Mouse (Mus musculus): ENCODE results near the gene Slc35e2. TPM values are rescaled to one million over a fixed set of nuclear protein-coding genes. Genes with fewer than 3 reads are reported as not detected.
"Not testable (repeated sequence)": the region's sequence is repeated elsewhere in the genome, so short reads cannot be mapped to it uniquely, and the experiment has no call there.

Gene Slc35e2
- polyA plus RNA-seq, 1 experiment from 2014 or later = 16.5 TPM

DNA sequence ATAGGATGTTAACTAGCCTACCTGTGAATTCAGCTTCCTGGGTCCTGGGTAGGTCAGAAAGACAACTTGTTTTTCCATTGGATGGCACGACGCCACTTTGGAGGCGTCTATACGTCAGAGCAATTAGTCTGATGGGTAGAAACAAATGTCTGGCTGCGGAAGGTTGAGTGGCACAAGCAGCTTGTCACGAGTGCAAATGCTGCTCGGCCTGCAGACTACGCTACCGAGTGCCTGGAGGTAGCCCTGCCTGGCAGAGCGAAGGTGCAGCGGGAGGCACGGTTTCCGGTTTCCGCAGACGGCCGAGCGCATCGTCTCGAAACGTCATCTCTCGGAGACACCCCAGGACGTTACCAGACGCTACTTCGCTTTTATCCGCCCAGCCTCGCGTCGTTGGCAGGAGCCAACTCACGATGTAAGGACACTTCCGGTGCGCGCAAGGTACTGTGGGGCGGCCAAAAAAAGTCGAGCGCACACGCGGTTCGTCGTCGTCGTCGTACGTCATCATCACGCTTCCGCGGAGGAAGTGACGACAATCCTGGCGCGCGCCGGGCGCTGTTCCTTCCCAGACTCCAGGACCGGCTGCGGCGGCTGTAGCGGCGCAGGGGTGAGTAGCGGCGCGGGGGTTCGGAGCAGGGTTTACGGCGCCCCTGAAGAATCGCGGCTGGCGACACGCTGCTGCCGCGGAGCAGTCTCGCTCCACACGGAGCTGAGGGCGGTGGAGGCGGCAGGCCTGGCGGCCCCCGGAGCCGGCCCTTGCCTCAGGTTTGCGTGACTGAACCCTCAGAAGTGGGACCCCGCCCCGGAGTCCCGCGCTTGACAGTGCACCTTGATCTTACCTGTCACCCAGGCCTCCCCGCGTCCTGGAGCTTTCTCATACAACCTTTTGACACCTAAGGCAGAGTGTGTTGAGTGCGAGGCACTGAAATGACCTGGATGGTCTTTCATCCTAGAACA lies 23.4 kb downstream of the Slc35e2 start, which contains the start of gene Cdk11b:
Gene Cdk11b (plus strand): TSS at position 517 of the 954 bp plus-strand sequence.
- WGBS = under 1% methylated on average over 84 of the region's 84 CpGs
- ATAC-seq (replicated peaks; ENCODE audit: low FRiP score) = peak; percentile 99
- H3K4me1 ChIP-seq (replicated peaks; ENCODE audit: control insufficient read depth, insufficient read depth, low read length) = no peaks in the 10 kb centered on the region

GRCm38 (mm10) chr4:155630267-155630666 lies 29.1 kb downstream of the Slc35e2 start:
- WGBS = 90% methylated on average over 6 of the region's 6 CpGs
- no peaks in the 10 kb centered on the region for H3K4me1 ChIP-seq (replicated peaks; ENCODE audit: control insufficient read depth, insufficient read depth, low read length)
- H3K4me2 ChIP-seq (ENCODE audit: low read depth, low read length, severe bottlenecking) = no peak overlapping the region
- ATAC-seq (replicated peaks; ENCODE audit: low FRiP score) (no peak), DNase-seq (ENCODE audit: low spot score) (no peak)
- H3K27me3 ChIP-seq (ENCODE audit: control insufficient read depth, insufficient read depth, low read length) = no peaks in the 10 kb centered on the region
- H3K36me3 ChIP-seq (ENCODE audit: control insufficient read depth, insufficient read depth, low read length) = peaks cover 11% of the 10 kb centered on the region; the same call in 1 of the 2 replicates
- no peak overlapping the region for H3K27ac ChIP-seq (ENCODE audit: low read depth, low read length)
- no peaks in the 10 kb centered on the region for H3K9me3 ChIP-seq (ENCODE audit: control insufficient read depth, low read length)
- H3K4me3 ChIP-seq (ENCODE audit: low read depth, low read length) = no peak overlapping the region
- no peak overlapping the region for H3K9ac ChIP-seq (ENCODE audit: low read length)

More for the DNA sequence above, 23.4 kb downstream of the Slc35e2 start, which contains the start of gene Cdk11b:
- Histone ChIP-seq H3K36me3 (ENCODE audit: control insufficient read depth, insufficient read depth, low read length) (no peaks in the 10 kb centered on the region; the same call in 1 of the 2 replicates), H3K27ac (ENCODE audit: low read depth, low read length) (peak within 1 kb of the TSS; percentile 55), H3K9me3 (ENCODE audit: control insufficient read depth, low read length) (no peaks in the 10 kb centered on the region), H3K9ac (ENCODE audit: low read length) (peak within 1 kb of the TSS; percentile 88), H3K4me2 (ENCODE audit: low read depth, low read length, severe bottlenecking) (peak within 1 kb of the TSS; percentile 72), H3K4me3 (ENCODE audit: low read depth, low read length) (peak within 1 kb of the TSS; percentile 96), H3K27me3 (ENCODE audit: control insufficient read depth, insufficient read depth, low read length) (no peaks in the 10 kb centered on the region)
- peak; percentile 97 for DNase-seq (ENCODE audit: low spot score)

GRCm38 (mm10) chr4:155635766-155636499 lies 34.7 kb downstream of the Slc35e2 start:
- H3K4me3 ChIP-seq (ENCODE audit: low read depth, low read length) = no peak overlapping the region
- H3K9me3 ChIP-seq (ENCODE audit: control insufficient read depth, low read length) = no peaks in the 10 kb centered on the region
- ATAC-seq (replicated peaks; ENCODE audit: low FRiP score) (no peak), DNase-seq (ENCODE audit: low spot score) (no peak)
- no peaks in the 10 kb centered on the region for H3K27me3 ChIP-seq (ENCODE audit: control insufficient read depth, insufficient read depth, low read length)
- peaks cover 14% of the 10 kb centered on the region; the same call in 1 of the 2 replicates for H3K36me3 ChIP-seq (ENCODE audit: control insufficient read depth, insufficient read depth, low read length)
- H3K4me2 ChIP-seq (ENCODE audit: low read depth, low read length, severe bottlenecking) = no peak overlapping the region
- no peak overlapping the region for H3K9ac ChIP-seq (ENCODE audit: low read length)
- H3K27ac ChIP-seq (ENCODE audit: low read depth, low read length) = no peak overlapping the region
- no peaks in the 10 kb centered on the region for H3K4me1 ChIP-seq (replicated peaks; ENCODE audit: control insufficient read depth, insufficient read depth, low read length)

DNA sequence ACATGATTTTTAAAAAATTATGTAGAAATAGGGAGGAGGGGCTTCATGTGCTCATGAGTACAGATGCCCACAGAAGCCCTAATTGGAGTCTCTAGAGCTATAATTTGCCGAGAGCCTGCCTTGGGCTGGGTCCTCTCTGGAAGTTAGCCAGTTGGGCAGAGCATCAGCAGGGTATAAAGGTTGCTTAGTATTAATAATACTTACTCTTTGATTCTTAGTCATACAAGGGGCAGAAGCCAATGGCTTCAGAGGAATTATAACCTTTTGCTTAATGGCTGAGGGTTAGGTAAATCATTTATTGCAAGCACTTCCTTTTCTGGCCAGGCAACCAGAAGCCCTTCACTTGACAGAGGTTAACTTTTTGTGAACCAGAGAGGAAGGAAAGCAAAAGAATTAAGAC lies 42.3 kb downstream of the Slc35e2 start:
- Histone ChIP-seq H3K4me1 (replicated peaks; ENCODE audit: control insufficient read depth, insufficient read depth, low read length) (no peaks in the 10 kb centered on the region), H3K9me3 (ENCODE audit: control insufficient read depth, low read length) (no peaks in the 10 kb centered on the region), H3K27ac (ENCODE audit: low read depth, low read length) (no peak overlapping the region), H3K4me2 (ENCODE audit: low read depth, low read length, severe bottlenecking) (no peak overlapping the region), H3K27me3 (ENCODE audit: control insufficient read depth, insufficient read depth, low read length) (no peaks in the 10 kb centered on the region), H3K9ac (ENCODE audit: low read length) (no peak overlapping the region), H3K36me3 (ENCODE audit: control insufficient read depth, insufficient read depth, low read length) (peaks cover 16% of the 10 kb centered on the region), H3K4me3 (ENCODE audit: low read depth, low read length) (no peak overlapping the region)
- WGBS = 96% methylated on average over 1 of the region's 1 CpGs
- DNase-seq (ENCODE audit: low spot score) = no peak
- ATAC-seq (replicated peaks; ENCODE audit: low FRiP score) = no peak

DNA sequence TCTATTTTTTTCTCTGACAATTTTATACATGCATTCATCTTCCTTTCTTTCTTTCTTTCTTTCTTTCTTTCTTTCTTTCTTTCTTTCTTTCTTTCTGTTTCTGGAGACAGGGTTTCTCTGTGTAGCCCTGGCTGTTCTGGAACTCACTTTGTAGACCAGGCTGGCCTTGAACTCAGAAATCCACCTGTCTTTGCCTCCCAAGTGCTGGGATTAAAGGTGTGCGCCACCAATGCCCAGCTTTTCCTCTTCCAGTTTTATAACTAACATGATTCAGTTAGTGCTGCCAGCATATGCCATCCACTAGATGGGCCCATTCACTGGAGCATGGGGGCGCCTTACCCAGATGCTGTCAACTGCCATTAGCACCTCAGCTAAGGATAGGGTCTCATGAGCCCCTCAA lies 44.1 kb downstream of the Slc35e2 start, which contains the start of gene Gm10563:
Gene Gm10563 (minus strand): TSS at position 101 of the 400 bp plus-strand sequence.
- H3K36me3 ChIP-seq (ENCODE audit: control insufficient read depth, insufficient read depth, low read length) = peaks cover 18% of the 10 kb centered on the region
- H3K9ac ChIP-seq (ENCODE audit: low read length); H3K27ac ChIP-seq (ENCODE audit: low read depth, low read length); DNase-seq (ENCODE audit: low spot score); ATAC-seq (replicated peaks; ENCODE audit: low FRiP score); H3K27me3 ChIP-seq (ENCODE audit: control insufficient read depth, insufficient read depth, low read length); H3K4me1 ChIP-seq (replicated peaks; ENCODE audit: control insufficient read depth, insufficient read depth, low read length); H3K4me3 ChIP-seq (ENCODE audit: low read depth, low read length); H3K9me3 ChIP-seq (ENCODE audit: control insufficient read depth, low read length); H3K4me2 ChIP-seq (ENCODE audit: low read depth, low read length, severe bottlenecking): not testable (repeated sequence)
- WGBS = 94% methylated on average over 2 of the region's 2 CpGs

- ATAC-seq (replicated peaks; ENCODE audit: low FRiP score) (no peak), DNase-seq (ENCODE audit: low spot score) (no peak)
- Histone ChIP-seq H3K4me3 (ENCODE audit: low read depth, low read length) (no peak overlapping the region), H3K4me1 (replicated peaks; ENCODE audit: control insufficient read depth, insufficient read depth, low read length) (no peaks in the 10 kb centered on the region), H3K4me2 (ENCODE audit: low read depth, low read length, severe bottlenecking) (no peak overlapping the region), H3K27ac (ENCODE audit: low read depth, low read length) (no peak overlapping the region), H3K36me3 (ENCODE audit: control insufficient read depth, insufficient read depth, low read length) (peaks cover 16% of the 10 kb centered on the region), H3K9me3 (ENCODE audit: control insufficient read depth, low read length) (no peaks in the 10 kb centered on the region), H3K27me3 (ENCODE audit: control insufficient read depth, insufficient read depth, low read length) (no peaks in the 10 kb centered on the region), H3K9ac (ENCODE audit: low read length) (no peak overlapping the region)
- 94% methylated on average over 5 of the region's 5 CpGs for WGBS
These were observed 44.5 kb downstream of the Slc35e2 start for GRCm38 (mm10) chr4:155645721-155646120.

DNA sequence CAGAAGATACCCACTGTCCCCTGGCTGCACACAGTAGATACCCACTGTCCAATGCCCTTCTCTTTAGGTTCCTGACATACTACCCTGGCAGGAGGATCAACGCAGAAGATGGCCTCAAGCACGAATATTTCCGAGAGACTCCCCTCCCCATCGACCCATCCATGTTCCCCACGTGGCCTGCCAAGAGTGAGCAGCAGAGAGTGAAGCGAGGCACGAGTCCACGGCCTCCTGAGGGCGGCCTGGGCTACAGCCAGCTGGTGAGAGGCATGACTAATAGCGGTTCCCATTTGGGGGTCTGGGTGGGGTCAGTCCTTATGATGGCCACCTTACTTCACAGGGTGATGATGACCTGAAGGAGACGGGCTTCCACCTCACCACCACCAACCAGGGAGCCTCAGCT lies 48.1 kb downstream of the Slc35e2 start:
- Histone ChIP-seq H3K4me2 (ENCODE audit: low read depth, low read length, severe bottlenecking) (no peak overlapping the region), H3K9ac (ENCODE audit: low read length) (no peak overlapping the region), H3K27me3 (ENCODE audit: control insufficient read depth, insufficient read depth, low read length) (peaks cover 32% of the 10 kb centered on the region), H3K27ac (ENCODE audit: low read depth, low read length) (no peak overlapping the region), H3K4me1 (replicated peaks; ENCODE audit: control insufficient read depth, insufficient read depth, low read length) (peaks cover 12% of the 10 kb centered on the region), H3K4me3 (ENCODE audit: low read depth, low read length) (no peak overlapping the region), H3K36me3 (ENCODE audit: control insufficient read depth, insufficient read depth, low read length) (peaks cover 7% of the 10 kb centered on the region), H3K9me3 (ENCODE audit: control insufficient read depth, low read length) (no peaks in the 10 kb centered on the region)
- ATAC-seq (replicated peaks; ENCODE audit: low FRiP score) (no peak), DNase-seq (ENCODE audit: low spot score) (no peak)
- WGBS = 92% methylated on average over 11 of the region's 11 CpGs

- Histone ChIP-seq H3K9ac (ENCODE audit: low read length) (no peak overlapping the region), H3K27me3 (ENCODE audit: control insufficient read depth, insufficient read depth, low read length) (peaks cover 50% of the 10 kb centered on the region), H3K4me1 (replicated peaks; ENCODE audit: control insufficient read depth, insufficient read depth, low read length) (peaks cover 18% of the 10 kb centered on the region), H3K9me3 (ENCODE audit: control insufficient read depth, low read length) (no peaks in the 10 kb centered on the region), H3K36me3 (ENCODE audit: control insufficient read depth, insufficient read depth, low read length) (peaks cover 7% of the 10 kb centered on the region), H3K27ac (ENCODE audit: low read depth, low read length) (no peak overlapping the region), H3K4me3 (ENCODE audit: low read depth, low read length) (no peak overlapping the region), H3K4me2 (ENCODE audit: low read depth, low read length, severe bottlenecking) (no peak overlapping the region)
- no peak for ATAC-seq (replicated peaks; ENCODE audit: low FRiP score)
- no peak for DNase-seq (ENCODE audit: low spot score)
- WGBS = 65% methylated on average over 15 of the region's 15 CpGs
These were observed 50.5 kb downstream of the Slc35e2 start for GRCm38 (mm10) chr4:155651553-155652269.
